In genomic region chr14:55253580-55253979, GRCm38 (mm10) we compare ENCODE assay signal across 25 mouse cellular contexts. TPM values are rescaled to one million over a fixed set of nuclear protein-coding genes. Genes with fewer than 3 reads are reported as not detected.
DNase-seq lines count a peak whose midpoint lies in the region; ATAC-seq and TF ChIP-seq lines count a peak whose summit lies in the region.
"Had no signal": no experiment of that assay in that cellular context is flagged by ENCODE, and none has a peak within 500 bp of the region (broad histone marks: within the 10 kb centered on the region; RNA-seq: fewer than 3 reads in every experiment).

No protein-coding gene starts in this region.

- no peaks in the 10 kb centered on the region for H3K9me3 ChIP-seq in kidney, postnatal 0 days (replicated peaks; ENCODE audit: low read length)
- H3K9me3 ChIP-seq in kidney, embryonic 16.5 days (ENCODE audit: low read length): no peaks in the 10 kb centered on the region
- no peaks in the 10 kb centered on the region for H3K9me3 ChIP-seq in ES-E14 (ENCODE audit: control insufficient read depth, insufficient read depth, low read depth, low read length)
- H3K9me3 ChIP-seq: limb, embryonic 13.5 days; liver, embryonic 13.5 days; midbrain, embryonic 10.5 days; neural tube, embryonic 12.5 days had no signal

- 40% methylated on average over 4 of the region's 4 CpGs for WGBS in kidney, postnatal 0 days
- WGBS in kidney, embryonic 16.5 days: 46% methylated on average over 4 of the region's 4 CpGs

- no peak overlapping the region for H3K4me3 ChIP-seq in kidney, postnatal 0 days (replicated peaks; ENCODE audit: low read depth, low read length)
- no peak overlapping the region for H3K4me3 ChIP-seq in kidney, embryonic 16.5 days (ENCODE audit: low read length)
- H3K4me3 ChIP-seq in ES-E14 (ENCODE audit: insufficient read depth in 1 of 2, low read depth in 1 of 2, low read length in 2 of 2, poor library complexity in 1 of 2, severe bottlenecking in 1 of 2): no peak overlapping the region
- H3K4me3 ChIP-seq: limb, embryonic 13.5 days; liver, embryonic 13.5 days; midbrain, embryonic 10.5 days; neural tube, embryonic 12.5 days had no signal

- no peak for TF ChIP-seq CTCF in kidney, postnatal 0 days (IDR thresholded peaks at IDR 0.05; ENCODE audit: low read depth)

- H3K27me3 ChIP-seq in kidney, postnatal 0 days (ENCODE audit: insufficient read depth, low read length): no peaks in the 10 kb centered on the region
- no peaks in the 10 kb centered on the region for H3K27me3 ChIP-seq in kidney, embryonic 16.5 days (ENCODE audit: insufficient read depth, low read length)
- H3K27me3 ChIP-seq: limb, embryonic 13.5 days; liver, embryonic 13.5 days; neural tube, embryonic 12.5 days had no signal

- 0 out of 2 replicates have a peak, but pooled peaks cover 3% of the 10 kb centered on the region for H3K4me1 ChIP-seq in kidney, postnatal 0 days (replicated peaks; ENCODE audit: insufficient read depth, low read length)
- peaks cover 18% of the 10 kb centered on the region; the same call in 1 of the 2 replicates for H3K4me1 ChIP-seq in kidney, embryonic 16.5 days (ENCODE audit: insufficient read depth, low read length)
- peaks cover 0 to 2% of the 10 kb centered on the region in 2 experiments; a peak in 1 of 4 replicates for H3K4me1 ChIP-seq in ES-E14 (ENCODE audit: control insufficient read depth in 2 of 2, insufficient read depth in 2 of 2, low read length in 2 of 2, poor library complexity in 1 of 2)
- H3K4me1 ChIP-seq: limb, embryonic 13.5 days; liver, embryonic 13.5 days; midbrain, embryonic 10.5 days; neural tube, embryonic 12.5 days had no signal

- no peaks in the 10 kb centered on the region for H3K36me3 ChIP-seq in kidney, postnatal 0 days (ENCODE audit: insufficient read depth, low read length)
- no peaks in the 10 kb centered on the region for H3K36me3 ChIP-seq in kidney, embryonic 16.5 days (ENCODE audit: insufficient read depth, low read length)
- no peaks in the 10 kb centered on the region for H3K36me3 ChIP-seq in ES-E14 (ENCODE audit: control insufficient read depth, insufficient read depth, low read length, poor library complexity, severe bottlenecking)
- H3K36me3 ChIP-seq: limb, embryonic 13.5 days; liver, embryonic 13.5 days; midbrain, embryonic 10.5 days; neural tube, embryonic 12.5 days had no signal

- H3K27ac ChIP-seq in kidney, postnatal 0 days: no peak overlapping the region
- no peak overlapping the region for H3K27ac ChIP-seq in kidney, embryonic 16.5 days (ENCODE audit: low read length)
- H3K27ac ChIP-seq in ES-E14 (ENCODE audit: insufficient read depth, low read depth, low read length, poor library complexity, severe bottlenecking): no peak overlapping the region
- H3K27ac ChIP-seq: hindbrain, embryonic 14.5 days; limb, embryonic 13.5 days; liver, embryonic 13.5 days; midbrain, embryonic 10.5 days; neural tube, embryonic 12.5 days had no signal

- in situ Hi-C loops in ES-E14 (cut with MboI; ENCODE audit: low sequenced_read_pairs in 2 of 2, unreplicated experiment in 2 of 2): loop anchor here in 1 of 2 experiments (25.0 kb wide), 1 partner anchor 184 kb away; no protein-coding TSS in a partner anchor

- no peak overlapping the region for H3K9ac ChIP-seq in kidney, postnatal 0 days (ENCODE audit: low read depth, low read length)
- H3K9ac ChIP-seq in kidney, embryonic 16.5 days (replicated peaks; ENCODE audit: low read length): no peak overlapping the region
- H3K9ac ChIP-seq in ES-E14 (ENCODE audit: insufficient read depth, low read depth, low read length, poor library complexity, severe bottlenecking): no peak overlapping the region
- H3K9ac ChIP-seq: hindbrain, embryonic 14.5 days; limb, embryonic 13.5 days; liver, embryonic 13.5 days; lung, embryonic 14.5 days; neural tube, embryonic 12.5 days had no signal

- H3K4me2 ChIP-seq in kidney, postnatal 0 days (ENCODE audit: low read length): no peak overlapping the region
- no peak overlapping the region for H3K4me2 ChIP-seq in kidney, embryonic 16.5 days (replicated peaks; ENCODE audit: low read depth, low read length)
- H3K4me2 ChIP-seq: heart, embryonic 11.5 days; hindbrain, embryonic 14.5 days; limb, embryonic 13.5 days; liver, embryonic 13.5 days; lung, embryonic 14.5 days; neural tube, embryonic 12.5 days had no signal

- ATAC-seq in kidney, postnatal 0 days (replicated peaks; ENCODE audit: low FRiP score, low read depth): no peak
- ATAC-seq in kidney, embryonic 16.5 days (ENCODE audit: low FRiP score, low TSS enrichment): no peak
- ATAC-seq: CD4-positive, CD25-positive, alpha-beta regulatory T cell, adult 4 months had no signal

- DNase-seq in kidney, postnatal 0 days (ENCODE audit: low spot score): peak; percentile 57
- DNase-seq in ES-E14 (ENCODE audit: low read depth, low spot score): peak; percentile 9
- peak; percentile 53 for DNase-seq in ZHBTc4 (ENCODE audit: low read depth, low spot score)
- DNase-seq in mesoderm, embryonic 11.5 days (ENCODE audit: low read depth, low spot score): peak; percentile 41
- DNase-seq in right cerebral cortex, postnatal 36 days (ENCODE audit: low spot score in 2 of 2): no peak
- no peak for DNase-seq in frontal cortex, adult 2 months (ENCODE audit: extremely low spot score in 1 of 2, low spot score in 1 of 2)
- DNase-seq: adrenal gland, adult 2 months; cerebellum, adult 8-10 months; gastrocnemius, postnatal 25 days; heart, postnatal 14 days; layer of hippocampus, postnatal 36 days; liver, embryonic 13.5 days; lung, embryonic 14.5 days; lung, postnatal 36 days had no signal

TF ChIP-seq in ES-E14, 5 proteins besides CTCF, POLR2A, EP300 and RAD21:
- TF ChIP-seq MAFK (IDR thresholded peaks at IDR 0.05; ENCODE audit: insufficient read depth, low read depth, low read length) (no peak), ZNF384 (IDR thresholded peaks at IDR 0.05; ENCODE audit: low read depth, low read length) (no peak), HCFC1 (IDR thresholded peaks at IDR 0.05; ENCODE audit: borderline replicate concordance, insufficient read depth, low read length) (no peak)
TF ChIP-seq in ES-E14: peak in this region for 0.

RNA-seq across cellular contexts. Expression of gene Dhrs2, which starts 31.8 kb away (rescaled TPM):
- 0.09 TPM in 1 of 2 replicates, not detected in the other for polyA plus RNA-seq in kidney, postnatal 0 days (2015; fragmentation: Nextera tagmentation; extraction: Ambion mirVana)
- polyA plus RNA-seq in kidney, embryonic 16.5 days (2015; fragmentation: Nextera tagmentation; extraction: Ambion mirVana): 0.29 and 0.42 TPM in 2 replicates
- not detected in 2 replicates for total RNA-seq in ES-E14 (2012; rRNA removed)
- polyA plus RNA-seq in frontal cortex, adult 2 months (2012; rRNA removed): 0.27 and 0.32 TPM in 2 replicates
- total RNA-seq: adrenal gland, adult 2 months; gastrocnemius, postnatal 25 days; heart, postnatal 14 days; layer of hippocampus, adult 18-20 months; layer of hippocampus, postnatal 36 days; left cerebral cortex, postnatal 14 days; MEL had no signal
- polyA plus RNA-seq: adrenal gland, adult 2 months; CD4-positive, CD25-positive, alpha-beta regulatory T cell, adult 4 months; forebrain, embryonic 11.5 days; heart, embryonic 11.5 days; liver, embryonic 13.5 days; midbrain, embryonic 10.5 days had no signal

Comparison
In these comparisons a context has a peak if more than half of its experiments do, and no peak if none do; other contexts are left out.
1. DNase-seq: peak in kidney, postnatal 0 days (single experiment), ES-E14 (single experiment), ZHBTc4 (single experiment) and mesoderm, embryonic 11.5 days (single experiment); none in right cerebral cortex, postnatal 36 days (0 of 2) and frontal cortex, adult 2 months (0 of 2).